Mouse (Mus musculus): ENCODE data around the gene Bet1l. TPM values are rescaled to one million over a fixed set of nuclear protein-coding genes. Genes with fewer than 3 reads are reported as not detected.

The Bet1l gene
- total RNA-seq, 1 experiment = 21.6 TPM

DNA sequence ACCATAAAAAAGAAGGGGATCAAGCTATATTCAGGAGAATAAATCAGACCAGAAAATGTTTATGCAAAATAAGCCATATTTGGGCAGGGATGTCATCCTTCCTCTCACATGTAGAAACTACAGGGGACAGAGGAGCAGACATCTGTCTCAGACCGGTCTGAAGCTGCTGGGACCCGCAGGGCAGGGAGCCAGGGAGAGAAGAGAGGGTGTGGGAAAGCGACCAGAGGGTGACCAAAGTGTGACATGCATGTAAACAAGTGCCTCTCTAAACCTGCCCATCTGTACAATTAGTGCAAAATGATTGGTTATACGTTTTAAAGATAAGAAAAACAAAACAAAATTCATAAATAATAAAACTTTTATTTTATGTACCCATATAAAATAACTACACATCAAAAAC, 37.2 kb downstream of the Bet1l start:
- in situ Hi-C loops (cut with MboI; ENCODE audit: low sequenced_read_pairs in 2 of 2, unreplicated experiment in 2 of 2) = no loop called here
- 0 out of 4 replicates have a peak, but pooled peaks cover 0 to 2% of the 10 kb centered on the region in 2 experiments for H3K4me1 ChIP-seq (ENCODE audit: control insufficient read depth in 2 of 2, insufficient read depth in 2 of 2, low read length in 2 of 2, poor library complexity in 1 of 2)
- H3K9ac ChIP-seq (ENCODE audit: insufficient read depth, low read depth, low read length, poor library complexity, severe bottlenecking) = no peak overlapping the region
- no peak for TF ChIP-seq CHD2 (IDR thresholded peaks at IDR 0.05; ENCODE audit: low read depth, low read length)
- TF ChIP-seq ZC3H11A (IDR thresholded peaks at IDR 0.05; ENCODE audit: borderline replicate concordance, low read depth, low read length) = no peak
- no peak for TF ChIP-seq ZNF384 (IDR thresholded peaks at IDR 0.05; ENCODE audit: low read depth, low read length)
- no peak for TF ChIP-seq MAFK (IDR thresholded peaks at IDR 0.05; ENCODE audit: insufficient read depth, low read depth, low read length)
- no peak for TF ChIP-seq HCFC1 (IDR thresholded peaks at IDR 0.05; ENCODE audit: borderline replicate concordance, insufficient read depth, low read length)
- DNase-seq (ENCODE audit: low read depth, low spot score) = no peak
- no peak overlapping the region for H3K27ac ChIP-seq (ENCODE audit: insufficient read depth, low read depth, low read length, poor library complexity, severe bottlenecking)
- peaks cover 4% of the 10 kb centered on the region for H3K36me3 ChIP-seq (ENCODE audit: control insufficient read depth, insufficient read depth, low read length, poor library complexity, severe bottlenecking)
- no peaks in the 10 kb centered on the region for H3K9me3 ChIP-seq (ENCODE audit: control insufficient read depth, insufficient read depth, low read depth, low read length)
- H3K4me3 ChIP-seq (ENCODE audit: insufficient read depth in 1 of 2, low read depth in 1 of 2, low read length in 2 of 2, poor library complexity in 1 of 2, severe bottlenecking in 1 of 2) = no peak overlapping the region

- H3K4me1 ChIP-seq (ENCODE audit: control insufficient read depth in 2 of 2, insufficient read depth in 2 of 2, low read length in 2 of 2, poor library complexity in 1 of 2) = no peaks in the 10 kb centered on the region
- peaks cover 15% of the 10 kb centered on the region for H3K36me3 ChIP-seq (ENCODE audit: control insufficient read depth, insufficient read depth, low read length, poor library complexity, severe bottlenecking)
- no peak overlapping the region for H3K9ac ChIP-seq (ENCODE audit: insufficient read depth, low read depth, low read length, poor library complexity, severe bottlenecking)
- DNase-seq (ENCODE audit: low read depth, low spot score) = no peak
- no peaks in the 10 kb centered on the region for H3K9me3 ChIP-seq (ENCODE audit: control insufficient read depth, insufficient read depth, low read depth, low read length)
- no peak for TF ChIP-seq MAFK (IDR thresholded peaks at IDR 0.05; ENCODE audit: insufficient read depth, low read depth, low read length)
- no peak for TF ChIP-seq ZNF384 (IDR thresholded peaks at IDR 0.05; ENCODE audit: low read depth, low read length)
- no peak for TF ChIP-seq CHD2 (IDR thresholded peaks at IDR 0.05; ENCODE audit: low read depth, low read length)
- TF ChIP-seq HCFC1 (IDR thresholded peaks at IDR 0.05; ENCODE audit: borderline replicate concordance, insufficient read depth, low read length) = no peak
- TF ChIP-seq ZC3H11A (IDR thresholded peaks at IDR 0.05; ENCODE audit: borderline replicate concordance, low read depth, low read length) = no peak
- no peak overlapping the region for H3K27ac ChIP-seq (ENCODE audit: insufficient read depth, low read depth, low read length, poor library complexity, severe bottlenecking)
- in situ Hi-C loops (cut with MboI; ENCODE audit: low sequenced_read_pairs in 2 of 2, unreplicated experiment in 2 of 2) = no loop called here
- H3K4me3 ChIP-seq (ENCODE audit: insufficient read depth in 1 of 2, low read depth in 1 of 2, low read length in 2 of 2, poor library complexity in 1 of 2, severe bottlenecking in 1 of 2) = no peak overlapping the region
Measured at GRCm38 (mm10) chr7:140812850-140813249, 44.5 kb downstream of the Bet1l start.

- TF ChIP-seq CHD2 (IDR thresholded peaks at IDR 0.05; ENCODE audit: low read depth, low read length) (no peak), ZC3H11A (IDR thresholded peaks at IDR 0.05; ENCODE audit: borderline replicate concordance, low read depth, low read length) (no peak), HCFC1 (IDR thresholded peaks at IDR 0.05; ENCODE audit: borderline replicate concordance, insufficient read depth, low read length) (no peak), MAFK (IDR thresholded peaks at IDR 0.05; ENCODE audit: insufficient read depth, low read depth, low read length) (no peak), ZNF384 (IDR thresholded peaks at IDR 0.05; ENCODE audit: low read depth, low read length) (no peak)
- H3K9ac ChIP-seq (ENCODE audit: insufficient read depth, low read depth, low read length, poor library complexity, severe bottlenecking) = no peak overlapping the region
- 0 out of 4 replicates have a peak, but pooled peaks cover 0 to 2% of the 10 kb centered on the region in 2 experiments for H3K4me1 ChIP-seq (ENCODE audit: control insufficient read depth in 2 of 2, insufficient read depth in 2 of 2, low read length in 2 of 2, poor library complexity in 1 of 2)
Measured at GRCm38 (mm10) chr7:140811714-140812113, 45.7 kb downstream of the Bet1l start.

DNA sequence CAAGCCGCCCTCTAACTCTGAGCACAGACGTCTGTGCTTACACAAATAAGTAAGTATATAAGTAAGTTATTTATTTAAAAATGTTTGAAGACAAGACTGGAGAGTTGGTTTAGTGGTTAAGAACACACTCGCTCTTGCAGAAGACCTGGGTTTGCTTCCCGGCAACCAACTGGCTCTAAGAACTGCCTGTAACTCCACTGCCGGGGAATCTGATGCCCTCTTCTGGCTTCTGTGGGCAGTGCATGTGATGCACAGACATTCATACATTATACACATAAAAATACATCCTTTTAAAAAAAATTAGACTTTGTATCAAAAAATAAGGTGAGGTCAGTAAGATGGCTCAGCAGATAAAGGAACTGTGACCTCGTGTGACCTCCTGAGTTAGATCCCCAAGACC, 46.9 kb downstream of the Bet1l start:
- H3K27ac ChIP-seq (ENCODE audit: insufficient read depth, low read depth, low read length, poor library complexity, severe bottlenecking) = no peak overlapping the region
- no peak overlapping the region for H3K4me3 ChIP-seq (ENCODE audit: insufficient read depth in 1 of 2, low read depth in 1 of 2, low read length in 2 of 2, poor library complexity in 1 of 2, severe bottlenecking in 1 of 2)
- in situ Hi-C loops (cut with MboI; ENCODE audit: low sequenced_read_pairs in 2 of 2, unreplicated experiment in 2 of 2) = no loop called here
- no peak overlapping the region for H3K9ac ChIP-seq (ENCODE audit: insufficient read depth, low read depth, low read length, poor library complexity, severe bottlenecking)
- 0 out of 4 replicates have a peak, but pooled peaks cover 0 to 2% of the 10 kb centered on the region in 2 experiments for H3K4me1 ChIP-seq (ENCODE audit: control insufficient read depth in 2 of 2, insufficient read depth in 2 of 2, low read length in 2 of 2, poor library complexity in 1 of 2)
- peaks cover 14% of the 10 kb centered on the region for H3K36me3 ChIP-seq (ENCODE audit: control insufficient read depth, insufficient read depth, low read length, poor library complexity, severe bottlenecking)
- no peak for DNase-seq (ENCODE audit: low read depth, low spot score)
- TF ChIP-seq ZC3H11A (IDR thresholded peaks at IDR 0.05; ENCODE audit: borderline replicate concordance, low read depth, low read length) (peak; percentile 47; the same call in 1 of the 2 replicates), CHD2 (IDR thresholded peaks at IDR 0.05; ENCODE audit: low read depth, low read length) (no peak)
- H3K9me3 ChIP-seq (ENCODE audit: control insufficient read depth, insufficient read depth, low read depth, low read length) = no peaks in the 10 kb centered on the region

More at GRCm38 (mm10) chr7:140811714-140812113, 45.7 kb downstream of the Bet1l start:
- Histone ChIP-seq H3K4me3 (ENCODE audit: insufficient read depth in 1 of 2, low read depth in 1 of 2, low read length in 2 of 2, poor library complexity in 1 of 2, severe bottlenecking in 1 of 2) (no peak overlapping the region), H3K27ac (ENCODE audit: insufficient read depth, low read depth, low read length, poor library complexity, severe bottlenecking) (no peak overlapping the region), H3K9me3 (ENCODE audit: control insufficient read depth, insufficient read depth, low read depth, low read length) (no peaks in the 10 kb centered on the region), H3K36me3 (ENCODE audit: control insufficient read depth, insufficient read depth, low read length, poor library complexity, severe bottlenecking) (peaks cover 14% of the 10 kb centered on the region)
- in situ Hi-C loops (cut with MboI; ENCODE audit: low sequenced_read_pairs in 2 of 2, unreplicated experiment in 2 of 2) = no loop called here
- no peak for DNase-seq (ENCODE audit: low read depth, low spot score)

DNA sequence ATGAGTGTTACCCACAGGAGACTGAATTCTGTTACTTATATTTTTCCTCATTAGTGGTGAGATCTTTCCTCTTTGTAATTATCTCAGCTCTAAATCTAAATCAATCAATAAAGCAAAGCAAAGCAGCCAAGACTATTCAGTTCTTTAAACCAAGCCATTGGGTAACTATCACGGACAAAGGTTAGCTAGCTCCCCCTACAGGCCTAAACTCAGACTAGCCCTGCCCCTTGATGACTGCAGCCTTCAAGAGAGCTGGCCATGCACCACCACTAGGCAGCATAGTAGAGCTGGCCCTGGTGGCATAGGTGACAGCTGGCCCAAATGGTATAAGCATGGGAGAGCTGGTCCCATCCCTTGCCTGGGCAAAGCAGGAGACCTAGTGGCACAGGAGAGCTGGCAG, 51.7 kb downstream of the Bet1l start:
- Histone ChIP-seq H3K4me1 (ENCODE audit: control insufficient read depth in 2 of 2, insufficient read depth in 2 of 2, low read length in 2 of 2, poor library complexity in 1 of 2) (0 out of 4 replicates have a peak, but pooled peaks cover 0 to 2% of the 10 kb centered on the region in 2 experiments), H3K9ac (ENCODE audit: insufficient read depth, low read depth, low read length, poor library complexity, severe bottlenecking) (no peak overlapping the region), H3K9me3 (ENCODE audit: control insufficient read depth, insufficient read depth, low read depth, low read length) (no peaks in the 10 kb centered on the region), H3K4me3 (ENCODE audit: insufficient read depth in 1 of 2, low read depth in 1 of 2, low read length in 2 of 2, poor library complexity in 1 of 2, severe bottlenecking in 1 of 2) (no peak overlapping the region), H3K27ac (ENCODE audit: insufficient read depth, low read depth, low read length, poor library complexity, severe bottlenecking) (no peak overlapping the region), H3K36me3 (ENCODE audit: control insufficient read depth, insufficient read depth, low read length, poor library complexity, severe bottlenecking) (0 out of 2 replicates have a peak, but pooled peaks cover 2% of the 10 kb centered on the region)
- peak; percentile 51 for DNase-seq (ENCODE audit: low read depth, low spot score)
- TF ChIP-seq CHD2 (IDR thresholded peaks at IDR 0.05; ENCODE audit: low read depth, low read length) (no peak), HCFC1 (IDR thresholded peaks at IDR 0.05; ENCODE audit: borderline replicate concordance, insufficient read depth, low read length) (no peak), MAFK (IDR thresholded peaks at IDR 0.05; ENCODE audit: insufficient read depth, low read depth, low read length) (no peak), ZNF384 (IDR thresholded peaks at IDR 0.05; ENCODE audit: low read depth, low read length) (no peak), ZC3H11A (IDR thresholded peaks at IDR 0.05; ENCODE audit: borderline replicate concordance, low read depth, low read length) (peak; percentile 18; the same call in 1 of the 2 replicates)
- in situ Hi-C loops (cut with MboI; ENCODE audit: low sequenced_read_pairs in 2 of 2, unreplicated experiment in 2 of 2) = no loop called here
